Mouse (Mus musculus) layer of hippocampus, adult 8-10 months (tissue): ENCODE data around the gene Sugp2. TPM values are rescaled to one million over a fixed set of nuclear protein-coding genes. Genes with fewer than 3 reads are reported as not detected.

Experiments
- total RNA-seq, 4 experiments: library from RNA; stranded (reverse); gene quantifications; 2 replicates each; pipeline ENCODE4 v1.2.4; 2022

Sugp2 gene
- total RNA-seq, 4 experiments from 2014 or later = 113 to 141 (median 123) TPM

Other genes with a start within 250 kb of the Sugp2 start
- 10 to 100 TPM; 27.9 to 37.6 (median 33.3) TPM for gene Gatad2a, start 237.8 kb upstream of the Sugp2 start, total RNA-seq
- gene Mau2, start 191.5 kb upstream of the Sugp2 start, total RNA-seq = 10 to 100 TPM; 62.7 to 76.5 (median 72.8) TPM
- gene Sugp1, start 191.4 kb upstream of the Sugp2 start, total RNA-seq = 10 to 100 TPM; 55.2 to 60.3 (median 57.2) TPM
- gene Tm6sf2, start 161.3 kb upstream of the Sugp2 start, total RNA-seq = 10 to 100 TPM in 1 of 4 experiments, 1 to 10 TPM in 3; 2.6 to 11.3 (median 4.6) TPM
- gene Hapln4, start 150.8 kb upstream of the Sugp2 start, total RNA-seq = 100 to 1,000 TPM in 2 of 4 experiments, 10 to 100 TPM in 2; 96.7 to 109 (median 100) TPM
- 100 to 1,000 TPM; 121 to 134 (median 129) TPM for gene Ncan, start 113.4 kb upstream of the Sugp2 start, total RNA-seq
- gene Nr2c2ap, start 102.9 kb upstream of the Sugp2 start, total RNA-seq = 10 to 100 TPM; 28.3 to 38.4 (median 31.2) TPM
- gene Rfxank, start 95.1 kb upstream of the Sugp2 start, total RNA-seq = 10 to 100 TPM; 13.6 to 18.9 (median 14.7) TPM
- 10 to 100 TPM; 41.6 to 46.4 (median 43.8) TPM for gene Borcs8, start 94.7 kb upstream of the Sugp2 start, total RNA-seq
- under 1 TPM in 2 of 4 experiments, not detected in 2; 0.82 to 0.96 TPM for gene Mef2b, start 94.5 kb upstream of the Sugp2 start, total RNA-seq
- gene Tmem161a, start 61.9 kb upstream of the Sugp2 start, total RNA-seq = 10 to 100 TPM; 48.9 to 58.8 (median 53.3) TPM
- gene Slc25a42, start 21.9 kb upstream of the Sugp2 start, total RNA-seq = 10 to 100 TPM; 32.9 to 55.2 (median 45.8) TPM
- gene Armc6, start 240 bp downstream of the Sugp2 start, total RNA-seq = 10 to 100 TPM; 38.0 to 49.2 (median 40.1) TPM
- 10 to 100 TPM; 74.1 to 89.8 (median 80.1) TPM for gene Homer3, start 48.6 kb downstream of the Sugp2 start, total RNA-seq
- 10 to 100 TPM; 49.2 to 55.5 (median 54.6) TPM for gene Ddx49, start 68.3 kb downstream of the Sugp2 start, total RNA-seq
- gene Cope, start 68.3 kb downstream of the Sugp2 start, total RNA-seq = 100 to 1,000 TPM; 127 to 152 (median 135) TPM
- gene Cers1, start 81.5 kb downstream of the Sugp2 start, total RNA-seq = 100 to 1,000 TPM in 3 of 4 experiments, 10 to 100 TPM in 1; 99.3 to 118 (median 106) TPM
- gene Gdf1, start 95.6 kb downstream of the Sugp2 start, total RNA-seq = 10 to 100 TPM in 2 of 4 experiments, 1 to 10 TPM in 1, not detected in 1; 4.8 to 16.4 (median 11.3) TPM
- 10 to 100 TPM; 57.9 to 73.1 (median 65.4) TPM for gene Upf1, start 119.1 kb downstream of the Sugp2 start, total RNA-seq
- gene Comp, start 139.3 kb downstream of the Sugp2 start, total RNA-seq = 1 to 10 TPM in 1 of 4 experiments, under 1 TPM in 3; 0.31 to 1.4 (median 0.73) TPM
- gene Crtc1, start 205.4 kb downstream of the Sugp2 start, total RNA-seq = 100 to 1,000 TPM; 154 to 203 (median 177) TPM
- 10 to 100 TPM; 48.4 to 56.6 (median 53.1) TPM for gene Klhl26, start 242.7 kb downstream of the Sugp2 start, total RNA-seq